Mouse (Mus musculus) liver, embryonic 14.5 days (tissue): ENCODE measurements around the gene Celf5. TPM values are rescaled to one million over a fixed set of nuclear protein-coding genes. Genes with fewer than 3 reads are reported as not detected.

Experiments
- ATAC-seq: fragments of 200-750 bp; cut with Nextera tagmentation; 2 replicates; pipeline ENCODE4 v1.8.0; 2017; ENCODE audit warnings: moderate number of reproducible peaks, mild to moderate bottlenecking, moderate library complexity; ENCODE audit not compliant: insufficient read depth
- DNase-seq, 3 experiments: peaks; one replicate each; pipeline ENCODE4 v3.0.0-alpha.2; 2012 to 2013; ENCODE audit warnings: low read depth in 3 of 3, low spot score in 3 of 3
- H3K27ac ChIP-seq: fragments of 300-500 bp; sonication (generic); 2 replicates; pipeline ENCODE4 v1.5.1; 2014; ENCODE audit warnings: moderate library complexity, mild to moderate bottlenecking, control low read depth, inconsistent platforms
- H3K27me3 ChIP-seq: fragments of 300-500 bp; sonication (generic); 2 replicates; pipeline ENCODE4 v1.6.1; 2014; ENCODE audit warnings: mild to moderate bottlenecking, low read length, moderate library complexity; ENCODE audit not compliant: control insufficient read depth, insufficient read depth
- H3K36me3 ChIP-seq: fragments of 300-500 bp; sonication (generic); replicated peaks from 2 replicates; pipeline ENCODE4 v1.6.1; 2014; ENCODE audit warnings: low read depth; ENCODE audit not compliant: control insufficient read depth, insufficient read depth
- H3K4me1 ChIP-seq, 2 experiments: fragments of 200-500 bp in 1 of 2; fragments of 300-500 bp in 1 of 2; sonication (generic) in 1 of 2; replicated peaks; 2 replicates each; pipeline ENCODE4 v1.6.1; 2012 to 2014; ENCODE audit warnings: antibody characterized with exemption in 1 of 2, inconsistent platforms in 1 of 2, low read length in 1 of 2; ENCODE audit not compliant: control insufficient read depth in 2 of 2, insufficient read depth in 2 of 2
- H3K4me2 ChIP-seq: fragments of 300-500 bp; sonication (generic); 2 replicates; pipeline ENCODE4 v1.6.1; 2014; ENCODE audit warnings: low read depth, mild to moderate bottlenecking, control low read depth, moderate library complexity
- H3K4me3 ChIP-seq, 2 experiments: fragments of 200-500 bp in 1 of 2; fragments of 300-500 bp in 1 of 2; sonication (generic) in 1 of 2; 2 replicates each; pipeline ENCODE4 v1.5.1; 2012 to 2014; ENCODE audit warnings: low read depth in 2 of 2, low read length in 2 of 2, mild to moderate bottlenecking in 2 of 2, control low read depth in 1 of 2, inconsistent platforms in 1 of 2, moderate library complexity in 1 of 2; ENCODE audit not compliant: insufficient read depth in 1 of 2
- H3K9ac ChIP-seq: fragments of 300-500 bp; sonication (generic); replicated peaks from 2 replicates; pipeline ENCODE4 v1.6.1; 2014; ENCODE audit warnings: mild to moderate bottlenecking, control low read depth, moderate library complexity
- H3K9me3 ChIP-seq: fragments of 300-500 bp; sonication (generic); 2 replicates; pipeline ENCODE4 v1.6.1; 2016; ENCODE audit warnings: low read length, mixed read lengths; ENCODE audit not compliant: control insufficient read depth
- CTCF ChIP-seq: IDR thresholded peaks from 2 replicates; pipeline ENCODE4 v1.5.1; 2016; ENCODE audit warnings: antibody characterized with exemption, low read depth, control low read depth
- EP300 ChIP-seq: IDR thresholded peaks from 2 replicates; pipeline ENCODE4 v1.6.1; 2016; ENCODE audit warnings: antibody characterized with exemption, low read depth
- WGBS: fragments of 180-500 bp; shearing (Covaris S2); extraction: QIAGEN DNeasy Blood & Tissue Kit; methylation state at CpG from one replicate; pipeline ENCODE4 v1.1.7; 2014; ENCODE audit not compliant: insufficient replicate concordance; 5-methylcytosine and 5-hydroxymethylcytosine counted together
- polyA plus RNA-seq, 2 experiments: library from polyadenylated mRNA; depleted of rRNA in 1 of 2; stranded (reverse) in 1 of 2; unstranded in 1 of 2; fragments of >200 nt; fragmentation: Nextera tagmentation in 1 of 2; extraction: Ambion mirVana in 1 of 2; gene quantifications; 2 replicates each; pipeline versions ENCODE4 v1.2.1 to v1.2.3; 2012 to 2014

Celf5 gene
- polyA plus RNA-seq, 2 experiments = 0.02 TPM; not detected in 1

GRCm38 (mm10) chr10:81497401-81498270, 15.1 kb upstream of the Celf5 start:
- peak; percentile 58 for TF ChIP-seq EP300
- TF ChIP-seq CTCF = no peak
- DNase-seq = peak in 2 of 3 experiments; percentile 56 to 57
- ATAC-seq = no peak; the same call in 1 of the 2 replicates

GRCm38 (mm10) chr10:81496969-81497368, 14.5 kb upstream of the Celf5 start:
- no peak for DNase-seq
- no peaks in the 10 kb centered on the region for H3K9me3 ChIP-seq
- peak overlapping the region; percentile 73 for H3K4me2 ChIP-seq
- H3K4me1 ChIP-seq = peaks cover 10 to 20% of the 10 kb centered on the region in 2 experiments
- no peaks in the 10 kb centered on the region for H3K27me3 ChIP-seq
- H3K27ac ChIP-seq = peak overlapping the region; percentile 16; the same call in 1 of the 2 replicates
- peak overlapping the region; percentile 26 to 72; a peak in 2 of 4 replicates for H3K4me3 ChIP-seq
- ATAC-seq = no peak
- 13% methylated on average over 4 of the region's 4 CpGs for WGBS
- TF ChIP-seq CTCF (no peak), EP300 (no peak)
- peaks cover 2% of the 10 kb centered on the region for H3K36me3 ChIP-seq
- H3K9ac ChIP-seq = peak overlapping the region; percentile 51

More at GRCm38 (mm10) chr10:81497401-81498270, 15.1 kb upstream of the Celf5 start:
- Histone ChIP-seq H3K9me3 (no peaks in the 10 kb centered on the region), H3K4me1 (peaks cover 10 to 20% of the 10 kb centered on the region in 2 experiments), H3K27ac (peak overlapping the region; percentile 18), H3K4me2 (peak overlapping the region; percentile 73), H3K9ac (peak overlapping the region; percentile 24; the same call in 1 of the 2 replicates), H3K4me3 (peak overlapping the region; percentile 26 to 72), H3K36me3 (no peaks in the 10 kb centered on the region; the same call in none of the 2 replicates), H3K27me3 (no peaks in the 10 kb centered on the region)
- 27% methylated on average over 17 of the region's 17 CpGs for WGBS

GRCm38 (mm10) chr10:81496264-81496901, 13.9 kb upstream of the Celf5 start, which contains the start of gene Ncln:
Gene Ncln, minus strand, starts transcription at chr10:81496392.
- Histone ChIP-seq H3K27ac (peak within 1 kb of the TSS; percentile 35), H3K27me3 (no peaks in the 10 kb centered on the region), H3K4me1 (peaks cover 10 to 20% of the 10 kb centered on the region in 2 experiments), H3K4me3 (peak within 1 kb of the TSS; percentile 72 to 86), H3K9me3 (no peaks in the 10 kb centered on the region), H3K9ac (peak within 1 kb of the TSS; percentile 72), H3K4me2 (peak within 1 kb of the TSS; percentile 94), H3K36me3 (peaks cover 4% of the 10 kb centered on the region)
- ATAC-seq (peak; percentile 93), DNase-seq (peak; percentile 97 to 98 (median 97))
- TF ChIP-seq CTCF (no peak), EP300 (peak; percentile 29; the same call in 1 of the 2 replicates)
- under 1% methylated on average over 38 of the region's 45 CpGs for WGBS

GRCm38 (mm10) chr10:81495616-81496263, 13.2 kb upstream of the Celf5 start:
- DNase-seq = no peak
- Histone ChIP-seq H3K36me3 (peaks cover 4% of the 10 kb centered on the region), H3K27me3 (no peaks in the 10 kb centered on the region), H3K4me1 (peaks cover 10 to 20% of the 10 kb centered on the region in 2 experiments), H3K4me3 (peak overlapping the region; percentile 72 to 86), H3K4me2 (peak overlapping the region; percentile 94), H3K9me3 (no peaks in the 10 kb centered on the region), H3K9ac (peak overlapping the region; percentile 72), H3K27ac (peak overlapping the region; percentile 35)
- TF ChIP-seq CTCF (no peak), EP300 (no peak; the same call in 1 of the 2 replicates)
- WGBS = under 1% methylated on average over 41 of the region's 41 CpGs
- peak; percentile 22 for ATAC-seq
